22 mouse cellular contexts compared by ENCODE assay signal in genomic region chr5:150690685-150691084, GRCm38 (mm10).
"Had no signal": no experiment of that assay in that cellular context is flagged by ENCODE, and none has a peak within 500 bp of the region (broad histone marks: within the 10 kb centered on the region; RNA-seq: fewer than 3 reads in every experiment).

No protein-coding gene starts in this region.

- H3K9me3 ChIP-seq: liver, embryonic 12.5 days; liver, embryonic 15.5 days; lung, embryonic 15.5 days; midbrain, embryonic 13.5 days had no signal

- H3K27ac ChIP-seq: limb, embryonic 10.5 days; limb, embryonic 13.5 days; liver, embryonic 12.5 days; liver, embryonic 15.5 days; lung, embryonic 15.5 days; midbrain, embryonic 13.5 days; stomach, postnatal 0 days had no signal

- ATAC-seq: liver, embryonic 12.5 days; midbrain, embryonic 13.5 days; midbrain, embryonic 16.5 days had no signal

- H3K27me3 ChIP-seq: limb, embryonic 13.5 days; liver, embryonic 12.5 days; liver, embryonic 15.5 days; lung, embryonic 15.5 days; midbrain, embryonic 13.5 days had no signal

- H3K4me2 ChIP-seq: limb, embryonic 13.5 days; liver, embryonic 12.5 days; liver, embryonic 15.5 days; lung, embryonic 15.5 days; midbrain, embryonic 13.5 days had no signal

- H3K9ac ChIP-seq: limb, embryonic 13.5 days; liver, embryonic 12.5 days; liver, embryonic 15.5 days; lung, embryonic 15.5 days; midbrain, embryonic 13.5 days had no signal

- DNase-seq: kidney, adult 18-20 months; kidney, adult 9 months; kidney, postnatal 14 days; kidney, postnatal 4 days; liver; lung, adult 18-20 months; lung, postnatal 10 days; lung, postnatal 36 days; right cerebral cortex, adult 18-20 months; right cerebral cortex, postnatal 14 days; right cerebral cortex, postnatal 4 days; thymus, adult 2 months; thymus, postnatal 14 days; thymus, postnatal 4 days had no signal

- H3K4me1 ChIP-seq: limb, embryonic 10.5 days; limb, embryonic 13.5 days had no signal

- H3K4me3 ChIP-seq: limb, embryonic 10.5 days; limb, embryonic 13.5 days; liver, embryonic 12.5 days; liver, embryonic 15.5 days; lung, embryonic 15.5 days; midbrain, embryonic 13.5 days had no signal
